Mouse (Mus musculus): ENCODE results near the gene Mtx2. TPM values are rescaled to one million over a fixed set of nuclear protein-coding genes. Genes with fewer than 3 reads are reported as not detected.

Gene Mtx2
- polyA plus RNA-seq, 1 experiment from 2014 or later, result 107 TPM

DNA sequence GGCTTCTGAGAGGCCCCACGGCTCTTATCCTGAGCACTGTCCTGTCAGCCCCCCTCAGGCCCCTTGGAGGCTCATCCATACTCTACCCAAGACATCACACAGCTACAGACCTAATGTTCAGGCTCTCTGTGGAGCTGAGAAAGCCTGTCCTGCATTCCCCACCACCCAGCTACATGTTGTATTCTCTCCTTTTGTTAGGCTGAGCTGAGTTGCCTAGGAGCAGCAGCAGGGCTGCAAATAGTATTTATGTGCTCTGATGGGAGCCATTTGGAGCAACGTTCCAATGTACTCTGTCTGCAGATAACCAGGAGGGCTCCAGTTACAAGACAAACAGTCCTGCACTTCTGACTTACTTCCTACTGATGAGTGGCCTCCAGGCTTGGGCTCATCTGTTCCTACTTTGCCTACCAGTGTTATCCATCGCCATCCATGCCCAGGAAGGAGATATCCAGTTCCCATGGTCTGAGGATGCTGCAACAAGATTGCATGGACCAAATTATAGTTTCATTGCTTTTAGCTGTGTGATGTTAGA is 76.2 kb downstream of the Mtx2 start:
- H3K9ac ChIP-seq (ENCODE audit: low read length), result no peak overlapping the region
- 0 out of 2 replicates have a peak, but pooled peaks cover 3% of the 10 kb centered on the region for H3K4me1 ChIP-seq (replicated peaks; ENCODE audit: control insufficient read depth, insufficient read depth, low read length)
- no peak overlapping the region for H3K4me3 ChIP-seq (ENCODE audit: low read length)
- H3K36me3 ChIP-seq (ENCODE audit: control insufficient read depth, insufficient read depth, low read length), result no peaks in the 10 kb centered on the region
- WGBS, result 28% methylated on average over 3 of the region's 3 CpGs
- no peaks in the 10 kb centered on the region for H3K27me3 ChIP-seq (ENCODE audit: control insufficient read depth, insufficient read depth, low read depth, low read length)
- no peak overlapping the region for H3K27ac ChIP-seq (ENCODE audit: low read length)
- no peak overlapping the region for H3K4me2 ChIP-seq (ENCODE audit: low read depth, low read length)
- no peaks in the 10 kb centered on the region for H3K9me3 ChIP-seq (ENCODE audit: control insufficient read depth, low read length)
- ATAC-seq (ENCODE audit: low read depth), result no peak

- no peak overlapping the region for H3K9ac ChIP-seq (ENCODE audit: low read length)
- H3K27me3 ChIP-seq (ENCODE audit: control insufficient read depth, insufficient read depth, low read depth, low read length), result no peaks in the 10 kb centered on the region
- H3K4me2 ChIP-seq (ENCODE audit: low read depth, low read length), result peak overlapping the region; percentile 33; the same call in 1 of the 2 replicates
- no peaks in the 10 kb centered on the region for H3K9me3 ChIP-seq (ENCODE audit: control insufficient read depth, low read length)
- peak; percentile 92 for ATAC-seq (ENCODE audit: low read depth)
- peaks cover 2% of the 10 kb centered on the region; the same call in 1 of the 2 replicates for H3K4me1 ChIP-seq (replicated peaks; ENCODE audit: control insufficient read depth, insufficient read depth, low read length)
- H3K27ac ChIP-seq (ENCODE audit: low read length), result peak overlapping the region; percentile 70
- no peaks in the 10 kb centered on the region for H3K36me3 ChIP-seq (ENCODE audit: control insufficient read depth, insufficient read depth, low read length)
- WGBS, result 54% methylated on average over 19 of the region's 19 CpGs
- no peak overlapping the region for H3K4me3 ChIP-seq (ENCODE audit: low read length)
These were observed 82.0 kb downstream of the Mtx2 start for GRCm38 (mm10) chr2:74907368-74908291.

DNA sequence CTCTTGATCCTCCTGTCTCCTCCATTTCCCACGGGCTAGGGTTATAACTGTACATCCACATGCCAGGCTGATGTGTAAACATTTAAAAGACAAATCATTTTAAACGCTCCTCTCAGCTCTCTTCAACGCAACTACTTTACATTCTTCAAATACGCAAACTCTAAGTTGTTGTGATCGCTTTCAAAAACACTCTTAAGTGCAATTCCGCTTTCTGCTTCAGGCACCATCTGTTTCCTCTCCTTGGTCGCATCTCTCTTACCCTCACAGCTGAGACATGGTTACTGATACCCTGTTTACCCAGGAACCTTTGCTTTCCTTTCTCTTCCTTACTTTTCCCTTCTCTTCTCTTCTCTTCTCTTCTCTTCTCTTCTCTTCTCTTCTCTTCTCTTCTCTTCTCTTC is 86.4 kb downstream of the Mtx2 start:
- Histone ChIP-seq H3K9ac (ENCODE audit: low read length) (no peak overlapping the region), H3K36me3 (ENCODE audit: control insufficient read depth, insufficient read depth, low read length) (no peaks in the 10 kb centered on the region), H3K4me3 (ENCODE audit: low read length) (no peak overlapping the region), H3K9me3 (ENCODE audit: control insufficient read depth, low read length) (no peaks in the 10 kb centered on the region), H3K4me2 (ENCODE audit: low read depth, low read length) (no peak overlapping the region), H3K27me3 (ENCODE audit: control insufficient read depth, insufficient read depth, low read depth, low read length) (no peaks in the 10 kb centered on the region), H3K4me1 (replicated peaks; ENCODE audit: control insufficient read depth, insufficient read depth, low read length) (peaks cover 2% of the 10 kb centered on the region; the same call in 1 of the 2 replicates), H3K27ac (ENCODE audit: low read length) (no peak overlapping the region)
- peak; percentile 58; the same call in 1 of the 2 replicates for ATAC-seq (ENCODE audit: low read depth)
- 29% methylated on average over 7 of the region's 7 CpGs for WGBS

- H3K4me2 ChIP-seq (ENCODE audit: low read depth, low read length), result no peak overlapping the region
- 38% methylated on average over 9 of the region's 9 CpGs for WGBS
These were observed 92.4 kb downstream of the Mtx2 start for GRCm38 (mm10) chr2:74917880-74918537.

DNA sequence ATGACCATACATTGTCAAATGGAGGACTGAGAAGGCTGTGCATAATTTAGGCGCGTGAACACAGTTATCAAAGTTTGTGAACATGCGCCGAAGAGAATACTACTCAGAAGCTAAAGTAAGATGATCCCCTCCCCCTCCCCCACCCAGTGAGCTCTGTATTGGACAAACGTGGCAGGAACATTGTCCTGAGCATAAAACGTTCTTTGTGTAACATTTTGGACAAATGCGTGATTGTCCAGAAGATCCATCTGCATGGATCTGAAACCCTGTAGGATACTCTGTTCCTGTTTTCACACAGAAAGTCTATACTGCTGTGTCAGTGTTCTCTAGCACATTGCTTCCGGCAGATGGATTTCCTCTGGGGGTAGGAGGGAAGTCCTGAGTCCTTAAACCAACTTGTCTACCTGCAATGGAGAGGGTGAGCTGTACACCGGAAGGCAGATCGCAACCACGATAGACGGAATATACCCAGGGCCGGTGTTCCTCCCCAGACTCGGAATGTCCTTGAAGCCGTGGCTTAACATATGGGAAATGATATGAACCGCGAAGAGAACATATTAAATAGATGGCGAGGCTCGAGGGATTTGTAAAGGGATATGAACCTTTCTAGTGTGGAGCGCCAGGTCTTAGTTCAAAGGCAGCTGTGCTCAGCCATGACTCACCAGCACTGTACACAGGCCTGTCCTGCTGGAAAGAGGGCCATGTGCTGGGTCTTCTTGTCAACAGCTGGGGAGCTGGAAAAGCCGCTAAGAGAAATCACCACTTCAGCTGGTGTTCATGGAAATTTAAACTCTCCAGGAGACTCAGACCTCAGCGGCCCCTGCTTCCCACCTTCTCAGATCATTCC is 100.6 kb downstream of the Mtx2 start:
- H3K9me3 ChIP-seq (ENCODE audit: control insufficient read depth, low read length), result no peaks in the 10 kb centered on the region
- no peak overlapping the region for H3K9ac ChIP-seq (ENCODE audit: low read length)
- no peak for ATAC-seq (ENCODE audit: low read depth)
- no peaks in the 10 kb centered on the region for H3K36me3 ChIP-seq (ENCODE audit: control insufficient read depth, insufficient read depth, low read length)
- H3K4me2 ChIP-seq (ENCODE audit: low read depth, low read length), result no peak overlapping the region
- WGBS, result 83% methylated on average over 22 of the region's 22 CpGs
- no peaks in the 10 kb centered on the region for H3K4me1 ChIP-seq (replicated peaks; ENCODE audit: control insufficient read depth, insufficient read depth, low read length)
- H3K27me3 ChIP-seq (ENCODE audit: control insufficient read depth, insufficient read depth, low read depth, low read length), result no peaks in the 10 kb centered on the region; the same call in 1 of the 2 replicates
- no peak overlapping the region for H3K27ac ChIP-seq (ENCODE audit: low read length)
- H3K4me3 ChIP-seq (ENCODE audit: low read length), result no peak overlapping the region

More at GRCm38 (mm10) chr2:74917880-74918537, 92.4 kb downstream of the Mtx2 start:
- H3K4me3 ChIP-seq (ENCODE audit: low read length), result no peak overlapping the region
- no peak overlapping the region for H3K9ac ChIP-seq (ENCODE audit: low read length)
- H3K27ac ChIP-seq (ENCODE audit: low read length), result no peak overlapping the region
- ATAC-seq (ENCODE audit: low read depth), result no peak
- no peaks in the 10 kb centered on the region; the same call in 1 of the 2 replicates for H3K27me3 ChIP-seq (ENCODE audit: control insufficient read depth, insufficient read depth, low read depth, low read length)
- H3K36me3 ChIP-seq (ENCODE audit: control insufficient read depth, insufficient read depth, low read length), result no peaks in the 10 kb centered on the region
- no peaks in the 10 kb centered on the region for H3K9me3 ChIP-seq (ENCODE audit: control insufficient read depth, low read length)
- H3K4me1 ChIP-seq (replicated peaks; ENCODE audit: control insufficient read depth, insufficient read depth, low read length), result no peaks in the 10 kb centered on the region; the same call in 1 of the 2 replicates

Other genes starting within 250 kb of the Mtx2 start
- gene Lnpk, start 246.4 kb upstream of the Mtx2 start, polyA plus RNA-seq (2015; fragmentation: Nextera tagmentation; extraction: Ambion mirVana), result 21.2 and 25.2 TPM in 2 replicates
- gene Evx2, start 166.2 kb upstream of the Mtx2 start, polyA plus RNA-seq (2015; fragmentation: Nextera tagmentation; extraction: Ambion mirVana), result not detected in 2 replicates
- gene Hoxd13, start 157.5 kb upstream of the Mtx2 start, polyA plus RNA-seq (2015; fragmentation: Nextera tagmentation; extraction: Ambion mirVana), result not detected in 2 replicates
- gene Hoxd12, start 150.8 kb upstream of the Mtx2 start, polyA plus RNA-seq (2015; fragmentation: Nextera tagmentation; extraction: Ambion mirVana), result not detected in 2 replicates
- gene Hoxd11, start 146.2 kb upstream of the Mtx2 start, polyA plus RNA-seq (2015; fragmentation: Nextera tagmentation; extraction: Ambion mirVana), result not detected in 2 replicates
- gene Hoxd10, start 133.9 kb upstream of the Mtx2 start, polyA plus RNA-seq (2015; fragmentation: Nextera tagmentation; extraction: Ambion mirVana), result 0.19 TPM in 1 of 2 replicates, not detected in the other
- 0.31 TPM in 2 replicates for gene Hoxd9, start 128.1 kb upstream of the Mtx2 start, polyA plus RNA-seq (2015; fragmentation: Nextera tagmentation; extraction: Ambion mirVana)
- gene Hoxd8, start 121.2 kb upstream of the Mtx2 start, polyA plus RNA-seq (2015; fragmentation: Nextera tagmentation; extraction: Ambion mirVana), result 0.20 and 0.39 TPM in 2 replicates
- 0.23 and 0.39 TPM in 2 replicates for gene Hoxd3, start 113.9 kb upstream of the Mtx2 start, polyA plus RNA-seq (2015; fragmentation: Nextera tagmentation; extraction: Ambion mirVana)
- not detected in 2 replicates for gene Hoxd4, start 113.9 kb upstream of the Mtx2 start, polyA plus RNA-seq (2015; fragmentation: Nextera tagmentation; extraction: Ambion mirVana)
- not detected in 2 replicates for gene Gm28230, start 99.1 kb upstream of the Mtx2 start, polyA plus RNA-seq (2015; fragmentation: Nextera tagmentation; extraction: Ambion mirVana)
- not detected in 2 replicates for gene Hoxd1, start 62.8 kb upstream of the Mtx2 start, polyA plus RNA-seq (2015; fragmentation: Nextera tagmentation; extraction: Ambion mirVana)

All from lung, embryonic 16.5 days (tissue).